Mouse (Mus musculus) heart, postnatal 0 days (tissue): ENCODE data around the gene Katna1. TPM values are rescaled to one million over a fixed set of nuclear protein-coding genes. Genes with fewer than 3 reads are reported as not detected.

Experiments
- ATAC-seq: fragments of 200-750 bp; cut with Nextera tagmentation; 2 replicates; pipeline ENCODE4 v1.8.0; 2017; ENCODE audit warnings: low read depth, moderate number of reproducible peaks, moderate library complexity; ENCODE audit not compliant: insufficient read depth
- DNase-seq: peaks from one replicate; pipeline ENCODE4 v3.0.0-alpha.2; 2016; ENCODE audit warnings: low spot score
- H3K27ac ChIP-seq: fragments of 300-500 bp; sonication (generic); 2 replicates; pipeline ENCODE4 v1.5.1; 2014; ENCODE audit warnings: low read depth, mild to moderate bottlenecking
- H3K27me3 ChIP-seq: fragments of 300-500 bp; sonication (generic); 2 replicates; pipeline ENCODE4 v1.6.1; 2014; ENCODE audit warnings: low read length, mixed read lengths; ENCODE audit not compliant: control insufficient read depth, insufficient read depth
- H3K36me3 ChIP-seq: fragments of 300-500 bp; sonication (generic); replicated peaks from 2 replicates; pipeline ENCODE4 v1.6.1; 2014; ENCODE audit warnings: low read length, mixed read lengths; ENCODE audit not compliant: control insufficient read depth, insufficient read depth
- H3K4me1 ChIP-seq: fragments of 300-500 bp; sonication (generic); 2 replicates; pipeline ENCODE4 v1.6.1; 2014; ENCODE audit warnings: antibody characterized with exemption; ENCODE audit not compliant: control insufficient read depth, insufficient read depth
- H3K4me2 ChIP-seq: fragments of 300-500 bp; sonication (generic); 2 replicates; pipeline ENCODE4 v1.6.1; 2014; ENCODE audit warnings: low read depth, mild to moderate bottlenecking, low read length, moderate library complexity
- H3K4me3 ChIP-seq: fragments of 300-500 bp; sonication (generic); 2 replicates; pipeline ENCODE4 v1.5.1; 2014; ENCODE audit warnings: low read depth, low read length
- H3K9ac ChIP-seq: fragments of 300-500 bp; sonication (generic); replicated peaks from 2 replicates; pipeline ENCODE4 v1.6.1; 2014; ENCODE audit warnings: low read depth, low read length, mixed read lengths
- H3K9me3 ChIP-seq: fragments of 300-500 bp; sonication (generic); replicated peaks from 2 replicates; pipeline ENCODE4 v1.6.1; 2016; ENCODE audit warnings: low read length; ENCODE audit not compliant: control insufficient read depth
- CTCF ChIP-seq: IDR thresholded peaks from 2 replicates; pipeline ENCODE4 v1.5.1; 2016; ENCODE audit warnings: antibody characterized with exemption, control low read depth, low read depth
- EP300 ChIP-seq: IDR thresholded peaks from 2 replicates; pipeline ENCODE4 v1.6.1; 2016; ENCODE audit warnings: antibody characterized with exemption, low read depth
- WGBS: fragments of 180-500 bp; shearing (Covaris S2); extraction: QIAGEN DNeasy Blood & Tissue Kit; methylation state at CpG from one replicate; pipeline ENCODE4 v1.1.7; 2014; 5-methylcytosine and 5-hydroxymethylcytosine counted together
- polyA plus RNA-seq: library from polyadenylated mRNA; unstranded; fragments of >200 nt; fragmentation: Nextera tagmentation; extraction: Ambion mirVana; gene quantifications from 2 replicates; pipeline ENCODE4 v1.2.1, GENCODE M21; 2015
- total RNA-seq: library from RNA; depleted of rRNA; stranded (reverse); fragments of >200 nt; gene quantifications from 2 replicates; pipeline ENCODE4 v1.2.3, GENCODE M21; 2014; ENCODE audit warnings: low replicate concordance

Gene Katna1
- total and polyA plus RNA-seq, 2 experiments from 2014 or later, result 22.8 to 36.0 TPM

- no peaks in the 10 kb centered on the region for H3K9me3 ChIP-seq
- no peak overlapping the region for H3K9ac ChIP-seq
- H3K27ac ChIP-seq, result no peak overlapping the region
- H3K4me1 ChIP-seq, result no peaks in the 10 kb centered on the region
- DNase-seq (no peak), ATAC-seq (no peak)
- H3K4me3 ChIP-seq, result no peak overlapping the region
- H3K36me3 ChIP-seq, result peaks cover 75% of the 10 kb centered on the region
- H3K27me3 ChIP-seq, result no peaks in the 10 kb centered on the region
- H3K4me2 ChIP-seq, result no peak overlapping the region
- TF ChIP-seq EP300, result no peak
- TF ChIP-seq CTCF, result 0 out of 2 replicates have a peak, but pooled peaks have one; percentile 9
These were observed 30.5 kb upstream of the Katna1 start for GRCm38 (mm10) chr10:7695286-7695685.

DNA sequence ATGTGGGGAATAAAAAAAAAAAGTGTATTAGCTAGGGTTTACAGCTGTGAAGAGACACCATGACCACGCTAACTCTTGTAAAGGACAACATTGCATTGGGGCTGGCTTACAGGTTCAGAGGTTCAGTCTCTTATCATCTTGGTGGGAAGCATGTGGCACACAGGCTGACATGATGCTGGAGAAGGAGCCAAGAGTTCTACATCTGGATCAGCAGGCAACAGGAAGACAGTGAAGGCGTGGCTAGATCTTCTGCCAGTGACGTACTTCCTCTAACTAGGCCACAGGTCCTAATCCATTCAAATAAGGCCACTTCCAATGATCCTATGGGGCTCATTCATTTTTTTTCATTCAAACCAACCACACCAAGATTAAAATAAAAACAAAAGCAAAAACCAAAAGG, 25.7 kb upstream of the Katna1 start:
- 63% methylated on average over 3 of the region's 3 CpGs for WGBS
- H3K36me3 ChIP-seq, result peaks cover 79% of the 10 kb centered on the region
- H3K27me3 ChIP-seq, result no peaks in the 10 kb centered on the region
- ATAC-seq, result no peak
- H3K4me3 ChIP-seq, result no peak overlapping the region
- no peak for DNase-seq
- no peaks in the 10 kb centered on the region for H3K4me1 ChIP-seq
- H3K27ac ChIP-seq, result no peak overlapping the region
- H3K9ac ChIP-seq, result no peak overlapping the region
- H3K9me3 ChIP-seq, result no peaks in the 10 kb centered on the region
- H3K4me2 ChIP-seq, result no peak overlapping the region
- TF ChIP-seq CTCF, result no peak
- TF ChIP-seq EP300, result no peak

GRCm38 (mm10) chr10:7702586-7702985, 23.2 kb upstream of the Katna1 start:
- no peak overlapping the region for H3K9ac ChIP-seq
- H3K27ac ChIP-seq, result no peak overlapping the region
- ATAC-seq (no peak), DNase-seq (no peak)
- 81% methylated on average over 6 of the region's 6 CpGs for WGBS
- no peaks in the 10 kb centered on the region for H3K9me3 ChIP-seq
- TF ChIP-seq CTCF (no peak), EP300 (no peak)
- no peaks in the 10 kb centered on the region for H3K4me1 ChIP-seq
- peaks cover 87% of the 10 kb centered on the region for H3K36me3 ChIP-seq
- H3K4me3 ChIP-seq, result no peak overlapping the region
- H3K27me3 ChIP-seq, result no peaks in the 10 kb centered on the region
- H3K4me2 ChIP-seq, result no peak overlapping the region

DNA sequence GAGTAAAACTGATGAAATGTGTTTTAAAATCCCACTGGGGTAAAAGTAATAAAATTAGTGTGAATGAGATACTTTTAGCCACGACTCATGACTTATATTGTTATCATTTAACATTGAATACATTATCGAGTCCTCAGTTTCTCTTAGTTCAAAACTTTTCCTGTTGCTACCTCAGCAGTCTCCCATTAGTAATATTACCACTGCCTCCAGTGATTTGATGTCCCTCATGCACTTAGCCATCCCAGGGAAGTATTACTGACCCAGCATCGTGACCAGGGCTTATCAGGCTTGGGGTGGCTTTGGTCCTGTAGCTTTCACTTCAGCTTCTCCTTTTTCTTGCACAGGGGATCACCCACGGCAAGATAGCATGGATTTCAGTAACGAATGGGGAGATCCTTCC, 15.7 kb upstream of the Katna1 start:
- no peak overlapping the region for H3K4me2 ChIP-seq
- no peak for ATAC-seq
- 90% methylated on average over 5 of the region's 5 CpGs for WGBS
- no peak overlapping the region for H3K9ac ChIP-seq
- H3K9me3 ChIP-seq, result no peaks in the 10 kb centered on the region
- TF ChIP-seq EP300 (no peak), CTCF (no peak)
- DNase-seq, result no peak
- H3K27me3 ChIP-seq, result no peaks in the 10 kb centered on the region
- no peak overlapping the region for H3K4me3 ChIP-seq
- H3K4me1 ChIP-seq, result no peaks in the 10 kb centered on the region
- peaks cover 85% of the 10 kb centered on the region for H3K36me3 ChIP-seq
- no peak overlapping the region for H3K27ac ChIP-seq

DNA sequence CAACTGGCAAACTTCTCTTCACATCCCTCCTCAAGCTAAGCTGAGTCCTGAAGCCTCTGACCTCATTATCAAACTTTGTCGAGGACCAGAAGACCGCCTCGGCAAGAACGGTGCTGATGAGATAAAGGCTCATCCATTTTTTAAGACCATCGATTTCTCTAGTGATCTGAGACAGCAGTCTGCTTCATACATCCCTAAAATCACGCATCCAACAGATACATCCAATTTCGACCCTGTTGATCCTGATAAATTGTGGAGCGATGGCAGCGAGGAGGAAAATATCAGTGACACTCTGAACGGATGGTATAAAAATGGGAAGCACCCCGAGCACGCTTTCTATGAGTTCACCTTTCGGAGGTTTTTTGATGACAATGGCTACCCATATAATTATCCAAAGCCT, 13.3 kb upstream of the Katna1 start:
- DNase-seq, result no peak
- Histone ChIP-seq H3K36me3 (peaks cover 69% of the 10 kb centered on the region), H3K4me2 (no peak overlapping the region), H3K27ac (no peak overlapping the region), H3K4me3 (no peak overlapping the region), H3K27me3 (no peaks in the 10 kb centered on the region), H3K4me1 (no peaks in the 10 kb centered on the region), H3K9ac (no peak overlapping the region), H3K9me3 (no peaks in the 10 kb centered on the region)
- no peak for ATAC-seq
- TF ChIP-seq EP300 (no peak), CTCF (no peak)
- 82% methylated on average over 13 of the region's 13 CpGs for WGBS

DNA sequence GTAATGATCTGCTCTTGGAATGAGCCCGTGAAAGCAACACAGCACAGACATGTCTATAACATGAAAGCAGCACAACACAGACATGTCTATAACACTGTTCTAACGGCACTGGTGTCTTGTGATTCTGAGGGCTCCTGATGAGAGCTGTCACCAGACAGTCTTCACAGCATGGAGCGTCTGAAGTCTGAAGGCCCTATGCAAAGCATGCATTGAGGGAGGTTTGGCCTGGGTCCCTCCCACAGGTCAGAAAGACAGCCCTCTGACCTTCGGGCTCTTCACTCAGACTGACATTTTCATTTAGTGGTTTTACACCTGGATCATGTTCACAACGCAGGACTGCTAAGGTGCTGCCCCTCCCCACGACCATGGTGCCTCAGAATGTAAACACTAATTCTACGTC, 10.7 kb upstream of the Katna1 start:
- H3K27me3 ChIP-seq, result no peaks in the 10 kb centered on the region
- TF ChIP-seq CTCF, result no peak
- no peak for TF ChIP-seq EP300
- DNase-seq (no peak), ATAC-seq (no peak)
- H3K36me3 ChIP-seq, result peaks cover 48% of the 10 kb centered on the region
- H3K4me1 ChIP-seq, result no peaks in the 10 kb centered on the region
- no peaks in the 10 kb centered on the region for H3K9me3 ChIP-seq
- H3K9ac ChIP-seq, result no peak overlapping the region
- WGBS, result 78% methylated on average over 7 of the region's 7 CpGs
- no peak overlapping the region for H3K4me2 ChIP-seq
- no peak overlapping the region for H3K27ac ChIP-seq
- H3K4me3 ChIP-seq, result no peak overlapping the region
